Mouse (Mus musculus) ovary, postnatal 10 days (tissue): ENCODE data around the gene Apoa1.

Experiments
- DNase-seq: peaks from one replicate; pipeline ENCODE4 v3.0.0; 2022; ENCODE audit warnings: low spot score

Gene Apoa1

GRCm38 (mm10) chr9:46215338-46216322, 12.8 kb upstream of the Apoa1 start:
- no peak for DNase-seq

- DNase-seq, result no peak
Observed at GRCm38 (mm10) chr9:46216744-46217470, 11.5 kb upstream of the Apoa1 start.

- no peak for DNase-seq
Observed at GRCm38 (mm10) chr9:46218176-46218575, 10.2 kb upstream of the Apoa1 start.

GRCm38 (mm10) chr9:46223090-46223489, 5.3 kb upstream of the Apoa1 start:
- no peak for DNase-seq

- no peak for DNase-seq
Observed at GRCm38 (mm10) chr9:46224101-46224500, 4.3 kb upstream of the Apoa1 start.

- DNase-seq, result no peak
Observed at GRCm38 (mm10) chr9:46224945-46225660, 3.3 kb upstream of the Apoa1 start.

- no peak for DNase-seq
Observed at GRCm38 (mm10) chr9:46227064-46227614, 1.2 kb upstream of the Apoa1 start.

- DNase-seq, result peak; percentile 53
Observed at GRCm38 (mm10) chr9:46229573-46230449, 1.4 kb downstream of the Apoa1 start.

- no peak for DNase-seq
Observed at GRCm38 (mm10) chr9:46230450-46230975, 2.1 kb downstream of the Apoa1 start.

- no peak for DNase-seq
Observed at GRCm38 (mm10) chr9:46235196-46235595, 6.8 kb downstream of the Apoa1 start.

- DNase-seq, result no peak
Observed at GRCm38 (mm10) chr9:46235596-46235648, 7.0 kb downstream of the Apoa1 start, which contains the start of gene Apoc3. Gene Apoc3, minus strand, starts transcription at chr9:46235636.

- no peak for DNase-seq
Observed at GRCm38 (mm10) chr9:46235649-46236048, 7.3 kb downstream of the Apoa1 start.

- no peak for DNase-seq
Observed at GRCm38 (mm10) chr9:46238850-46239249, 10.5 kb downstream of the Apoa1 start.

GRCm38 (mm10) chr9:46240526-46241153, 12.3 kb downstream of the Apoa1 start, which contains the start of gene Apoa4:
Gene Apoa4, plus strand, starts transcription at chr9:46240696.
- no peak for DNase-seq

GRCm38 (mm10) chr9:46241818-46242217, 13.4 kb downstream of the Apoa1 start:
- no peak for DNase-seq

GRCm38 (mm10) chr9:46243122-46243521, 14.7 kb downstream of the Apoa1 start:
- DNase-seq, result no peak

GRCm38 (mm10) chr9:46243584-46243983, 15.2 kb downstream of the Apoa1 start:
- no peak for DNase-seq

- no peak for DNase-seq
Observed at GRCm38 (mm10) chr9:46246752-46247324, 18.5 kb downstream of the Apoa1 start.

GRCm38 (mm10) chr9:46256177-46256576, 27.8 kb downstream of the Apoa1 start:
- DNase-seq, result no peak

GRCm38 (mm10) chr9:46256658-46257385, 28.4 kb downstream of the Apoa1 start:
- no peak for DNase-seq
